Mouse (Mus musculus): ENCODE measurements around the gene Gxylt1. TPM values are rescaled to one million over a fixed set of nuclear protein-coding genes. Genes with fewer than 3 reads are reported as not detected.

Gxylt1 gene
- polyA plus RNA-seq, 1 experiment from 2014 or later = 7.3 TPM

- Histone ChIP-seq H3K9me3 (ENCODE audit: control insufficient read depth, low read length) (no peaks in the 10 kb centered on the region), H3K4me2 (ENCODE audit: low read depth, low read length) (no peak overlapping the region), H3K27ac (ENCODE audit: low read length) (no peak overlapping the region), H3K36me3 (ENCODE audit: control insufficient read depth, insufficient read depth, low read length) (no peaks in the 10 kb centered on the region), H3K4me1 (ENCODE audit: control insufficient read depth, insufficient read depth, low read length) (no peaks in the 10 kb centered on the region), H3K9ac (ENCODE audit: low read depth, low read length) (no peak overlapping the region), H3K4me3 (ENCODE audit: low read length) (no peak overlapping the region), H3K27me3 (replicated peaks; ENCODE audit: control insufficient read depth, insufficient read depth, low read length) (no peaks in the 10 kb centered on the region)
- whole genome bisulfite sequencing = 89% methylated on average over 9 of the region's 9 CpGs
- no peak for ATAC-seq
Observed at GRCm38 (mm10) chr15:93212617-93213016, 62.4 kb downstream of the Gxylt1 start.

- H3K36me3 ChIP-seq (ENCODE audit: control insufficient read depth, insufficient read depth, low read length) = no peaks in the 10 kb centered on the region
- 83% methylated on average over 1 of the region's 1 CpGs for WGBS
- no peak for ATAC-seq
- H3K27ac ChIP-seq (ENCODE audit: low read length) = no peak overlapping the region
- no peaks in the 10 kb centered on the region for H3K4me1 ChIP-seq (ENCODE audit: control insufficient read depth, insufficient read depth, low read length)
- no peaks in the 10 kb centered on the region for H3K9me3 ChIP-seq (ENCODE audit: control insufficient read depth, low read length)
- no peak overlapping the region for H3K9ac ChIP-seq (ENCODE audit: low read depth, low read length)
- no peak overlapping the region for H3K4me3 ChIP-seq (ENCODE audit: low read length)
- no peaks in the 10 kb centered on the region for H3K27me3 ChIP-seq (replicated peaks; ENCODE audit: control insufficient read depth, insufficient read depth, low read length)
- no peak overlapping the region for H3K4me2 ChIP-seq (ENCODE audit: low read depth, low read length)
Observed at GRCm38 (mm10) chr15:93204861-93205260, 70.1 kb downstream of the Gxylt1 start.

GRCm38 (mm10) chr15:93201956-93202355 is 73.0 kb downstream of the Gxylt1 start:
- Histone ChIP-seq H3K27me3 (replicated peaks; ENCODE audit: control insufficient read depth, insufficient read depth, low read length) (no peaks in the 10 kb centered on the region), H3K4me2 (ENCODE audit: low read depth, low read length) (no peak overlapping the region), H3K4me1 (ENCODE audit: control insufficient read depth, insufficient read depth, low read length) (no peaks in the 10 kb centered on the region), H3K27ac (ENCODE audit: low read length) (no peak overlapping the region), H3K4me3 (ENCODE audit: low read length) (no peak overlapping the region), H3K9me3 (ENCODE audit: control insufficient read depth, low read length) (no peaks in the 10 kb centered on the region), H3K9ac (ENCODE audit: low read depth, low read length) (no peak overlapping the region), H3K36me3 (ENCODE audit: control insufficient read depth, insufficient read depth, low read length) (no peaks in the 10 kb centered on the region)
- 72% methylated on average over 5 of the region's 5 CpGs for whole genome bisulfite sequencing
- ATAC-seq = no peak

- H3K4me2 ChIP-seq (ENCODE audit: low read depth, low read length) = no peak overlapping the region
- 69% methylated on average over 12 of the region's 12 CpGs for WGBS
- 0 out of 2 replicates have a peak, but pooled peaks cover 4% of the 10 kb centered on the region for H3K9me3 ChIP-seq (ENCODE audit: control insufficient read depth, low read length)
- H3K36me3 ChIP-seq (ENCODE audit: control insufficient read depth, insufficient read depth, low read length) = no peaks in the 10 kb centered on the region
- H3K9ac ChIP-seq (ENCODE audit: low read depth, low read length) = no peak overlapping the region
- no peak for ATAC-seq
- H3K27me3 ChIP-seq (replicated peaks; ENCODE audit: control insufficient read depth, insufficient read depth, low read length) = no peaks in the 10 kb centered on the region
- H3K4me1 ChIP-seq (ENCODE audit: control insufficient read depth, insufficient read depth, low read length) = no peaks in the 10 kb centered on the region
- no peak overlapping the region for H3K27ac ChIP-seq (ENCODE audit: low read length)
- H3K4me3 ChIP-seq (ENCODE audit: low read length) = no peak overlapping the region
Observed at GRCm38 (mm10) chr15:93191387-93192145, 83.4 kb downstream of the Gxylt1 start.

Other genes starting within 250 kb of the Gxylt1 start
- gene Yaf2, start 61.8 kb upstream of the Gxylt1 start, polyA plus RNA-seq (2015; fragmentation: Nextera tagmentation; extraction: Ambion mirVana) = 31.4 and 37.9 TPM in 2 replicates
- gene Zcrb1, start 123.2 kb upstream of the Gxylt1 start, polyA plus RNA-seq (2015; fragmentation: Nextera tagmentation; extraction: Ambion mirVana) = 95.2 and 101 TPM in 2 replicates
- 26.9 and 29.2 TPM in 2 replicates for gene Pphln1, start 123.2 kb upstream of the Gxylt1 start, polyA plus RNA-seq (2015; fragmentation: Nextera tagmentation; extraction: Ambion mirVana)